Mouse (Mus musculus) liver, embryonic 14.5 days (tissue): ENCODE measurements around the gene Olfr670.
"Not testable (repeated sequence)": the region's sequence is repeated elsewhere in the genome, so short reads cannot be mapped to it uniquely, and the experiment has no call there.

ENCODE experiments used
- CTCF ChIP-seq: IDR thresholded peaks from 2 replicates; pipeline ENCODE4 v1.5.1; 2016; ENCODE audit warnings: antibody characterized with exemption, low read depth, control low read depth
- EP300 ChIP-seq: IDR thresholded peaks from 2 replicates; pipeline ENCODE4 v1.6.1; 2016; ENCODE audit warnings: antibody characterized with exemption, low read depth

DNA sequence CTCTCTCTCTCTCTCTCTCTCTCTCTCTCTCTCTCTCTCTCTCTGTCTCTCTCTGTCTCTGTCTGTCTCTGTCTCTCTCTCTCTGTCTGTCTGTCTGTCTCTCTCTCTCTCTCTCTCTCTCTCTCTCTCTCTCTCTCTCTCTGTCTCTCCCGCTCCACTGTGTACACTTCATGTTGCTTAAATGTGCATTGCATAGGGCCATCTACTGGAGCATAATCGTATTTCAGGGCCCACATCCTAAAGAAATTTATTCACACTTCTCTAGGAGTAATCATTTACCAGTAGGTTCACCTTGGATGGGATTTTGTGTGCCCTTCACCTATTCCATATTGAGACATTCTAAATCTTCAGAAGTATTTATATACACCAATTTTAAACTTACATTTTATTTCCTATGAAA is 10.1 kb upstream of the Olfr670 start:
- not testable (repeated sequence) for TF ChIP-seq EP300, CTCF
